Mouse (Mus musculus) colon, adult 2 months (tissue): ENCODE data around the gene Mfsd4a. TPM values are rescaled to one million over a fixed set of nuclear protein-coding genes. Genes with fewer than 3 reads are reported as not detected.

Experiments
- polyA plus RNA-seq: library from polyadenylated mRNA; depleted of rRNA; stranded (reverse); fragments of >200 nt; gene quantifications from 2 replicates; pipeline ENCODE4 v1.2.3, GENCODE M21; 2012; rRNA removed

Mfsd4a gene
- 269 and 311 TPM in 2 replicates for polyA plus RNA-seq

DNA sequence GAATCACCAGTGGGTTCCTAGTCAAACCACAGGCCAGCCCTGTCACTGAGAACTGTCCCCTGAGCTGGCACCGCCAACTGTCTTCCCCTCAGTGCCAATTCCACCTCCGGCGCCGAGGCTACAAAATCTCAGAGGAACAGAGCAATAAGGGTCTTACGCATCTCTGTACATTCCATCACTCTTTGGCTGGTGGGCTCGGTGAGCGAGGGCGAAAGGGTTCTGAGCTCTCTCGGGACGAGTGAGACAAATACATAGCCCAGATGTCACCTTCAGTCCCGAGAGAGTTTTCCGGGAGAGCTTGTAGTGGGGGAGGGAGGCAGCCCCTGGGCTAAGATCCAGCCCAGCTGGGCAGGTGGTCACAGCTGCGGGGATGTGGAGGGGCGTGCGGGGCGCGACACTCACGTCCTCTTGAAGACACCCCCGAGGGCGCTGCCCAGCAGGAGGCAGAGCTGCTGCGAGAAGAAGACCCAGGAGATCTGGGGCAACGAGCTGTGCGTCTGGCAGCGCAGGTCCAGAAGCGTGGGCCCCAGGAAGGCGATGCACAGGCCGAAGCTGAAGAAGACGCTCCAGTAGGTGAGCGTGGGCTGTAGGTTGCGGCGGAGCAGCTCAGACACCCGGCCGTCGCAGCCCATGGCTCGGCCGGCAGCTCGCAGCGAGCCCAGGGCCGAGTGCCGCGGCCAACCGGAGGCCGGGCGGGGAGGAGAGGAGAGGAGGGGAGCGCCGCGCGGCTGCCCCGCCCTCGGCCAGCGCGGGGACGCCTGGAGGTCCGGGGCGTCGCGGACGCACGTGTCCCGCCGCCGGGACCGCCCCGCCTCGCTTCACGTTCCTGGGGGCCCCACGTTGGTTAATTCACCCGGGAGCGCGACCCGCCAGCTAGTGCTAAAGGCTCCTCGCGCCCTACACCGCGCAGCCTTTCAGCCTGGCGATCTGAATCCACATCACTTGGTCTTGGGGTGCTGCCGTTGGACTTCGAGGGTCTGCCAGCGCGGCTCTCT lies at the start of gene Mfsd4a:
Gene Mfsd4a, minus strand, starts transcription at position 802 of the 995 bp plus-strand sequence.

DNA sequence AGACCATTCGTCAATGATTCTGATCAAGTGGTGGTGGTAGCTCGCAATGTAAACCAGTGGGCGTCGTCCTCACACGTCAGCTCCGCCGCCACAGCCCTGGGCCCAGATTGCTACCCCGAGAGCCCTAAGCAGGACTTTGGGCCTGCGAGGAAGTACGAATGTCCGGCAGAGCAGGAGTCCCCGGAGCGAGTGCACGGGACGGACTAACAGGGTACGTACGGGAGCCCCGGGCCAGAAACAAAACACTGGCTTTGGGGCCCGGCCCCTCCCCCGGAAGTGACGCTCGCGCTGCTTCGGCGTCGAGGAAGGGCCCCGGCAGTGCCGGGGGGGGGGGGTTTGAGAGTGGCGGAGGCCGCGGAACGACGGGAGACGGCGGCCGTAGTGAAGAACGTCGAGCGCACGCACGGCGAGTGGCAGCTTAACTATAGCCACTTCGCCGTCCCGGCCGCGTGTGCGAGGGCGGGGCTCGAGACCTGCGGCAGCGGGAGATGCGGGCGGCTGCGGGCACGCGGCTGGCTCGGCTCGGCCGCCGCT lies 60.5 kb downstream of the Mfsd4a start, which contains the start of gene Elk4:
Gene Elk4, plus strand, starts transcription at position 326 of the 534 bp plus-strand sequence.

Other genes starting within 250 kb of the Mfsd4a start
- gene Slc41a1, start 240.6 kb downstream of the Mfsd4a start, polyA plus RNA-seq, result 21.6 and 34.4 TPM in 2 replicates
- 20.8 and 24.5 TPM in 2 replicates for gene Rab29, start 200.8 kb downstream of the Mfsd4a start, polyA plus RNA-seq
- 2.8 and 3.1 TPM in 2 replicates for gene Nucks1, start 157.5 kb downstream of the Mfsd4a start, polyA plus RNA-seq
- gene Slc45a3, start 105.1 kb downstream of the Mfsd4a start, polyA plus RNA-seq, result 41.4 and 55.6 TPM in 2 replicates
- gene Elk4, start 60.5 kb downstream of the Mfsd4a start, polyA plus RNA-seq, result 13.9 and 18.4 TPM in 2 replicates
- gene Cdk18, start 71.6 kb upstream of the Mfsd4a start, polyA plus RNA-seq, result 29.5 and 32.2 TPM in 2 replicates
- 0.12 TPM in 1 of 2 replicates, not detected in the other for gene Lemd1, start 123.4 kb upstream of the Mfsd4a start, polyA plus RNA-seq
- 0.03 TPM in 1 of 2 replicates, not detected in the other for gene AC124108.1, start 123.4 kb upstream of the Mfsd4a start, polyA plus RNA-seq
- not detected in 2 replicates for gene Gm10188, start 161.7 kb upstream of the Mfsd4a start, polyA plus RNA-seq
- gene Klhdc8a, start 230.6 kb upstream of the Mfsd4a start, polyA plus RNA-seq, result 4.5 and 5.1 TPM in 2 replicates
- 34.6 and 40.8 TPM in 2 replicates for gene Nuak2, start 248.1 kb upstream of the Mfsd4a start, polyA plus RNA-seq